Mouse (Mus musculus) neural tube, embryonic 10.5 days (tissue): ENCODE data around the gene Rabggtb.

Experiments used
- DNase-seq: peaks from one replicate; pipeline ENCODE4 v3.0.0-alpha.2; 2017; ENCODE audit warnings: low spot score; ENCODE audit errors: extremely low spot score

Rabggtb gene

DNA sequence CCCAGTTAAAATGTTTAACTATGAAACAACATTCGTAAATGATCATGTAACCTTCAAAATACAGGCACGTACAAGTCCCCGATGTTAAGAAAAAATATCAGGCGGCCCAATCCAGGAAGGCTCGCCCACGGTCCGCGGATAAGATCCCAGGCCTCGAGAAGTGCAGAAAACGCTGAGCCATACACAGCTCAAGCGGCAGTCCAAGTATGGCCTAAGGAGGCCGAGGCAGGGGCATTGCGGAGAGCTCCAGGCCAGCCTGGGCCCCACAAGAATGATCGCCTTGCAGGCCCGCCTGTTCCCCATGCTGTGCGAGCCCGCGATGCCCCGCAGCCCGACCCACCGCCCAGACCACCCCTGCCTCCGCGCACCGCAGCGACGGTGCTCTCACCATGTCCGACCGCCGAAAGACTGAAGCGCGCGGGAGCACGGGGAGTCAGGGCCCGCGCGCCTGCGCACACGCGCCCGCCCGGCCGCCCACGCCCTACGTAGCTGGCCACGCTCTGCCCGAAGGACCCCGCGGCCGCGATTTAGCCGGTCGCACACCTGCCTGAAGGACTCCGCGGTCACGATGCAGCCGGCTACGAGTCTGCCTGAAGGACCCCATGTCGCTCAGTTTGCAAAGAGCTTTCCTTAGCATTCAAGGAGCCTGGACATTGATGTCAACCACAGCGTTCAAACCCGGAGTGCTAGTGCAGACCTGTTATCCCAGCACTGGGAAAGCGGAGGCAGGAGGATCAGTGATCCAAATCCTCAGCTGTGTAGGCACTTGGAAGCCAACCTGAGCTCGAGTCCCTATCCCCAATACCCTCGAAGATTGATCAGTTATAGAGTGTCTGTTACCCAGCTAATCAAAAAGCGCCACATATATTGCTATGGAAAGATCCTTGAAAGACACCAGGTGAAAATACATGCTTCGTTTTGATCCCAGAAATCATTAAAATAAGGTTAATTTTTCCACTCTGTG lies at the start of gene Rabggtb:
Gene Rabggtb, minus strand, starts transcription at position 464 of the 964 bp plus-strand sequence.
- peak; percentile 97 for DNase-seq

DNA sequence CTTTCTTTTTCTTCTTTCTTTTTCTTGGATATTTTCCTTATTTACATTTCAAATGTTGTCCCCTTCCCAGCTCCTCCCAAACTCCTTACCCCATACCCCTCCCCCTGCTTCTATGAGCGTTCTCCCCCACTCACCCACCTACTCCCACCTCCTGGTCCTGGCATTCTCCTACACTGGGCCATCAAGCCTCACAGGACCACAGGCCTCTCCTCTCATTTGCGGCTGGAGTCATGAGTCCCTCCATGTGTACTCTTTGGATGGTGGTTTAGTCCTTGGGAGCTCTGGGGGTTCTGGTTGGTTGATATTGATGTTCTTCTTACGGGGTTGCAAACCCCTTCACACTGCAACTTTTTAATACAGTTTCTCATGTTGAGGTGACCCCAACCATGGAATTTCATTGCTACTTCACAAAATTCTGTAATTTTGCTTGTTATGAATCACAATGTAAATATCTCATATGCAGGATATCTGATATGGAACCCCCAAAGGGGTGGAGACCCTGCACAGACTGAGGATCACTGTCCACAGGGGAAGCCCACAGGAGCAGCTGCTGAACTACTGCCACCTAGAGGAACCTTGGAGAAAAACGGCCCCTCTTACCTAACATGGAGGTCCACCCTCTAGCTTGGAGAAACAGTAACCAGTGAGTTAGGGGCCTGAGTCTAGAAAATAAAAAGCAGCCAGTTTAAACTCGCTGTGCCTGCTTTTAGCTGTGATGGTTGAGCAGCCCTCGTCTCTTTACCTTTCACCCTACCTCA lies 49.0 kb upstream of the Rabggtb start:
- DNase-seq = peak; percentile 20

DNA sequence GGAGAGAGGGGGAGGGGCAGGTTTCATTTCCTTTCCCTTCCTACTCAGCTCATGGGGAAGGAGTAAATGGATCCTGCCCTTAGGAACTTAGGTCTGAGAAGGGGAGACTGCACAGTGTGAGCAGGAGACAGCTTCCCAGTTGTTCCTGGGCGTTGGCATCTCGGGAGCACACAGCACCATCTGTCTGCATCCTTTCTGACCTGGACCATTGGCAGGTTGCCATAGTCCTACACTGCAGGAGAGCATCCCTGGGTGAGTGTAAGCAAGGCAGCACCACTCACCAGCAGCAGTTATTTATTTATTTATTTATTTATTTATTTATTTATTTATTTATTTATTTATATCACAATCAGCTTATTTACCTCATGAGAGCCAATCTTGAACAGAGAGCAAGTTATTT lies 48.1 kb upstream of the Rabggtb start:
- no peak for DNase-seq

DNA sequence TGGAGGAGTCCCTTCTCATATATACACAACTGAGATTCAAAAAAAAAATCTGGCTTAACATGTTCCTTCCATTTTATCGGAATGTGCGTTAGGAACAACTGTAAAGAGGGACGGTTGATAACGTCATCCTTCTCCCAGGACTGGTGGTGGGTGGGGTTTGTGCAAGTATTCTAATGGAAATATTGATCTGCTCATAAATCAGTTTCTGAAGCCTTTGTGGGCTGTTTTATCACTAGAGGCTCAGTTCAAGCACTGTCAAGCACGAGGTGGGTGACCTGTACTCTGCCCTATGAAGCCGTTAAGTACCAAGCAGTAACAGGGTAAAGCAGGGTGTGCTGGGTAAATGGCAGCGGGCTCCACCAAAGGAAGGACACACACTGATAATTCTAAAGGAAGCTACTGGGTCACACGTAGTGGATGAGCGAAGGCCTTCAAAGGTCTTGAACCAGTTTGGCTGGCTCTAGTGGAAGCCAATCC lies 47.0 kb upstream of the Rabggtb start:
- no peak for DNase-seq

DNA sequence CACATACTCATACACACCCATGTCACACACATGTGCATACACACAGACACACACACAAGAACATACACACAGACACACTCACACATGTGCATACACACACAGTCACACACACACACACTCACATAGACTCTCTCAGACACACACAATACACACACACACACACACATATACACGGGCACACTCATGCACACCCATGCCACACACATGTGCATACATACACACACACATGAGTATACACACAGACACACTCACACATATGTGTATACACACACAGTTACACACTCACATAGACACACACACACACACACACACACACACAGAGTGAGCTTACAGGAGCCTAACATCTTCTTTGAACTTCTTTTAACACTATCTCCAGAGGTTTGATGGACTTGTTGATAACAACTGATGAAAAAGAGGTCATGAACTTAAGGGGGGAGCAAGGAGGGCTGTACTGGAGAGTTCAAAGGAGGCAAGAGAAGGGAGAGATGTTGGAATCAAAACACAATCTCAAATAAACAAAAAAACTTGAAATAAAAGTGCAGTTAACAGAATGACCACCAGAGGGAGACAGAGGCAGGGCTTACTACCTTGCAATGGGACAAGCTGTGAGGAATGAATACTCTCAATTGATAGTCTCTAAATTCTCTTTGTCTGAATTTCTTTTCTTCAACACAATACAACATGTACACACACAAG lies 46.4 kb upstream of the Rabggtb start:
- no peak for DNase-seq

DNA sequence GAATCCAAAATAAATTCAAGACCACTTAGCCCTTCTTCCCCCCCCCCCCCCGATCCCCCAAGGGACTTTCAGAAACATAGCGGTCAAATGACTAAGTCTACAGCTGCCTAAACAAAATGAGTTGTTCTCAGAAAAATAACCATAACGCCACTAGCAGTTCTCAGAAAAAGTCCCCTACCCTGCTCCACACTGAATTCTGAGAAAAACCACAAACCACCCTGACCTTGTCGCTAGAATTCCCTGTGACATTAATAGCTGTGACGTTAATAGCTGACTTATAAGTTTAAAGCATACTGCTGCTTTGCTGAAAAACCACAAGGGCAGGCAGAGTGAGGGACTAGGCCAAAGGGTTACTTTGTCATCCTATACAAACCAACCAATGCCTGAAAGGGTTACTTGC lies 45.1 kb upstream of the Rabggtb start:
- no peak for DNase-seq

DNA sequence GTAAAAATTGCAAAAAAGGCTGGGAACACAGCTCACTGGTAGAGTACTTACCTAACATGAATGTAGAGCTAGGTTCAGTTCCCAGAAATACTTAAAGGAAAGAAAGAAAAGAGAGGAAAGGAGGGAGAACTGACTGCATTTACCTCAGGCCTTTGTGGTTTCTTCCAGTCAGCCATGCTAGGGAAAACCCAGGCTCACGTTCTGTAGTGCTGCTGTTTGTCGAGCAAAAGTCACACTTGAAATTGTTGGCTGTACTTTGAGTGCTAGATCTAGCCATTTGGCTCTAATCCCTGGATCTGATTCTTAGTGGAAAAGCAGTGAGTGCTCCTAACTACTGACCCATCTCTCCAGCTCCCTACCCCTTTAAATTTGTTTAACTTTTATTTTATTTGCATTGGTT lies 35.4 kb upstream of the Rabggtb start:
- no peak for DNase-seq

DNA sequence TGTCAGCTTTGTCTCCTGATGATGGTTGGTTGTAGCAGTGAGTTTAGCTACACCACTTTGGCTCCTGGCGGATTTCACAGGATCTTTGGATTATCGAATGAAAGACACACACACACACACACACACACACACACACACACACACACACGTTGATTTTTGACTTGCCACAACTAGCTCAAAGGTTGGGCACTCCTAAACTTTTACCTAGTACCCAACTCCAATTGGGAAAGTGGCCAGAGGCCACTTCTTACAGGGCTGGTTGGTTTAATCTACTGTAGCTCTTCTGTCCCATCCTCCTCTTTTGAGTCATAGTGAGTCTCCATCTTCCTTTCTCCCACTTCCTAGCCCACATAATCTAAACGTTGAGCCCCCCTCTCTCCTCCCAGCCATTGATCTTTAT lies 34.5 kb upstream of the Rabggtb start:
- DNase-seq = no peak

DNA sequence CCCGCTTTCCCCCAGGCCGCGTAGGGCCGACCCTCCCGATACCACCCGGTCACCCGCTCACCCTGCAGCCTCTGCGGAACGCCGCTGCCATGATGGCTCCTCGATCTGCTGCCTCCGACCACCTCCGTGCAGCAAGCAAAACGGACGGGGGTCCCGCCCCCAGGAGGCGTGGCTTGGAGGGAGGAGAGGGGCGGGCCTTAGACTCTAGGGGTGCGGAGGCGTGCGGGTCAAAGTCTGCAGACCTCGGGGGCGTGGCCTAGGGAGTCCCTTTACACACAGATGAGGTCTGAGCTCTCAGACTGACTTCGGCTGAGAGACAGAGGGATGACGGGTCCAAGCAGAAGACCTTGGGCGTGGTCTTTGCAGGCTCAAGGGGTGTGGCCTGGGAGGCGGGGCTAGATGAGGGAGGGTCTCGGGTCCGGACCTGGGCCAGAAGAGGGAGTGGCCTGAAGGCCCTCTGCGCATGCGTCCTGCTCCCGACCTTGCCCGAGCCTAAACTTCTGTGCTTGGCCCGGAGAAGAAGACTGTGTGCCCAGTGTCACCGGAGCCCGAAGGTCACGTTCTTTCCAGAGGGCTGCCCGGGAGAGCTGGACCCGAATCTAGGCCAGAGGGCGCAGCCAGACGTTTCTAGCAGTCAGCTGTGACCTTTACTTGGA lies 31.7 kb upstream of the Rabggtb start, which contains the start of gene Acadm:
Gene Acadm, minus strand, starts transcription at position 298 of the 656 bp plus-strand sequence.
- DNase-seq = peak; percentile 99

DNA sequence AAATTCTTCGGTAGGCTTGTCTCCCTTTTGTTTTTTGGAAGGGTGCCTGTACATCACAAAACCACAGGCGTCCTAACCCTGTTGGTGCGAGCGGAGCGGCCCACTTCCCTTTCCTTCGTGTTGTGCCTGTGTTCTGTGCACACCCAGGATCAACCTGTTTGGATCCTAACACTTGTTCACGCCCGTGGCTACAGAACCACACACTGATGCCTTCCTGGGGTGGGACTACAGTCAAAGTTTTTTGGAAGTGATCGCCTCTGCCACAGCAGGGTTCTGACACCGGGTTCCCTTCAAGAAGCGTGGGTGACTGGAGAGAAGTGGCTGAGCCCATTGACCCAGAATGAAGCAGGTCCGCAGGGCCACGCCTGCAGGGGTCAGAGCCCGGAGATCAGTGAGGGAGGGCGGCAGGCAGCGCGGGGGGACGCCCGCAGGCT lies 31.1 kb upstream of the Rabggtb start:
- DNase-seq = no peak

DNA sequence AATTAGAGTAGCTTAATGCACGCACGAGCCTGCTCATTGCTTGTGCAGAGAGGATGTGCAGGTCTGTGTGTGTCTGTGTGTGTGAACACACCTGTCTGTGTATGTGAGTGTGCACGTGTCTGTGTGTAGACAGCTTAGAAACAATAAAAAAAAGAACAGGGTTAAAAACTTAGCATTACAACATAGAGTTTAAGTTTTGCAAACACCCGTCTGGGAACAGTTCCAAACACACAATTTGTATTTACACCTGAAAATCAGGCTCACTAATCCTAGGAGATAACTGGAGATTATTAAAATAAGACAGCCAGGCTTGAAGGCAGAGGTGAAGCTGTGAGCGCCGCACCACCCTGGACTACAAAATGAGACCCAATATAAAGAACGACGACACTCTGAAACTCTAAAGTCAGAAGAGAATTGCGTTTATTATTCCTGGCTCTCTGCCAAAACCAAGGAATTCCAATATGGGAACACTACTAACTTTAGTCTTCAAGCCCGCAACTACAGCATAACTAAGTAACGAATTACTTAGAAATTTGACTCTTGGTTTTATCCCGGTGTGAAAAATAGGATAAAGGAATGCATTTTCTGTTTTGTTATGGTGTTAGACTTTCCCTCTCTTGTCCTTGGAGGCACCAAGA lies 30.3 kb upstream of the Rabggtb start:
- no peak for DNase-seq

DNA sequence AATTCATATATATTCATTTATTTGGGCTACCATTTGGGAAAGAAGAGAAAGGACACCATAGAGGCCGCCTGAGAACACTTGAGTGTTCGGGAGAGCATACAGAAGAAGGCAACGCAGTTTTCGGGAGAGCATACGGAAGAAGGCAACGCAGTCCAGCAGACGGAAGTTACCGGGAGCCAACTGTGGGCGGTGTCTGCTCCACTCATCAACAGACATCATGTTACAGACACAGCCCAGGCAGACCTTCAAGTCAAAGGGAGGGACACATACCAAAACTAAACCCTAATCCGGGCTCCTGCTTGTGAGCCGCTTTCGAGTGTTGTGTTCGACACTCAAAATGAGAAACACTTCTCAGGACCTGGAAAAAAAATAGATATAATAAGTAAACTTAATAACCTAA lies 28.8 kb upstream of the Rabggtb start:
- no peak for DNase-seq

DNA sequence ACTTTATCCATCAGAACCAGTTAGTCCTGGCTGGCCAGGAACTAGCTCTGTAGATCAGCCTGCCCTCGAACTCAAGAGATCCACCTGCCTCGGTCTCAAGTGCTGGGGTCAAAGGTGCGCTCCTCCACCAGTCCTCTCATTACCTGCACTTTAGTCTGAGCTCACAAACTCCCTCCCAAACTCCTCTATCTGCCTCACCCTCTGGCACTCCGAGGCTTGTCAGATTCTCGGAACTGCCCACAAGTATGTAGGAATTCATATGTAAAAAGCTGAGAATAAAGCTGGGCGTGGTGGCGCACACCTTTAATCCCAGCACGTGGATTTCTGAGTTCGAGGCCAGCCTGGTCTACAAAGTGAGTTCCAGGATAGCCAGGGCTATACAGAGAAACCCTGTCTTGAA lies 27.7 kb upstream of the Rabggtb start:
- DNase-seq = no peak

DNA sequence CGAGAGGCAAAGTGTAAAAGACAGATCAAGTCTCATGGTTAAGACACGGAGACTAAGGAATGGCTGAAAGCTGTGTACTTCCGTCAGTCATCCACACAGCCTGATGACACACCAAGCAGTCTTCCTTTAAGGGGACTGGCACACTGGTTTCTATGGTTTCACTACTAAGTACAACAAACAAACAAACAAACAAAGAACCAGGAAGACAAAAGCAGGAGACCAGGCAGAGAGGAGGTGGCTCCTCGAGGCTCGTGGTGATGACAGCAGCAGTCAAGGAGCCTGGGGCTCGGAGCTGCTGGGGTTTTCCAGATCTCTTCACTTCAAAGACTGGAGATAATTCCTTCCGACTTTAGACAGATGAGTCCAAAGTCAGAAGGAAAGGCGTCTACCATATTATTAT lies 27.2 kb upstream of the Rabggtb start:
- no peak for DNase-seq

DNA sequence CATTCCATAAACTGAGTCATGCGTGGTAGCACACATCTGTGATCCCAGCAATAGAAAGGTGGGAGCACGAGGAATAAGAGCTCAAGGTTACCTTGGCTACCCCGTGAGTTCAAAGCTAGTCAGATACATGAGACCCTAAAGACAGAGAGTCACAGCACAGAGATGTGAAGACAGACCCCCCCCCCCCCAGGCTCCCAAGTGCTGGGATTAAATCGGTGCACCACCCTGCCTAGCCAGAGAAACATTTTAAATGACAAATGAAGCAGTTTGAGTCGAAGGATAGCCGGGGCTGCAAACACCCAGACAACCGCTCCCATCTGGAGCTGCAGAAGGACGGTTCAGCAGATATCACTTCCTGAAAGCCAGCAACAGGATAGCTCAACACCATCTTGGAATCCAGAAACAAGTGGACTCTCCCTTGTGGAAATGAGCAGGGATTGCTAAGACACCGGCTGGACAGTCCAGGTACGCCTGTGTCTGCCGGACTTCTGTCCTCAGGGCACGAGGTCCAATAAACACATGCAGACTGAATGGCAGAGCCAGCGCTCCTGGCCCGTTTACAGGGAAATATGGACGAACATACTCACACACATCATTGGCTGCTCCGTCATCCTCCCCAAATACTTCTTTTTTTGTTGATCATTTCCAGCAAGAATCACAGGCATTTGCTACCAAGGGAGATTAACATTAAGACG lies 24.5 kb upstream of the Rabggtb start:
- no peak for DNase-seq

DNA sequence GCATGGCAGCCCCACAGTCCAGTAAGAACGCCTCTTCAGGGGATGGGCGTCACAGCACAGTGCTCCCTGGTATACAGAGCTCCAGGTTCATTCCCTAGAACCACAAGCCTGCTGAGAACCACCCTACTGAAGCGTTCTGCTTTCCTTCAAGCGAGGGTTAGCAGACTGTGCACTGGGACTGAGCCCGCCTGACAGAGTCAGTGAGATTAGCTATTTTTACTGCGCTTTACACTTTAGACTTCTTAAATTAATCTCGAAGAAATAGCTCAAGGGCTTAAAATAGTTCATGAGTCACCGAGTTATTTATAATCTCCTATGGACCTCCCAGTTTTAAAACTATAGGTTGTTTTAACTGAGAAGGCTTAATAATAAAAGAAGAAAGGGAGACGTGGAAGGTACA lies 23.1 kb upstream of the Rabggtb start:
- DNase-seq = no peak

DNA sequence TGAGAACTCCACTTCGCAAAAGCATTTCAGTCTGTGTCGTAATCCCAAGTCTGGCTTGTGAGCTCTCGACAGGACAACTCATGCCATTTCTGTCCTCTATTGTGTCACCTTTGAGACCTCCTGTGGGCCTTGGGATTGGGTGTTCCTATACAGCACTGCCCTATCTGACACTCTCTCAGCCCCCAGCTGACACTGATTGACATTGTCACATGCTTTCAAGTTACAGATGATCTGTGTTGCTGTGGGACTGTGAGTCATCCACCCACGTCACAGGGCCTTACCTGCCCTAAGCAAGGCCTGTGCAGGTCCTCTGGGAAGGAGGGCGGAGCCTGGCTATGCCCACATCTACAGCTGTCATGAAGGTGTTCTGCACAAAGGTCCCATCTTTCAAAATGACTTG lies 19.7 kb upstream of the Rabggtb start:
- DNase-seq = no peak

DNA sequence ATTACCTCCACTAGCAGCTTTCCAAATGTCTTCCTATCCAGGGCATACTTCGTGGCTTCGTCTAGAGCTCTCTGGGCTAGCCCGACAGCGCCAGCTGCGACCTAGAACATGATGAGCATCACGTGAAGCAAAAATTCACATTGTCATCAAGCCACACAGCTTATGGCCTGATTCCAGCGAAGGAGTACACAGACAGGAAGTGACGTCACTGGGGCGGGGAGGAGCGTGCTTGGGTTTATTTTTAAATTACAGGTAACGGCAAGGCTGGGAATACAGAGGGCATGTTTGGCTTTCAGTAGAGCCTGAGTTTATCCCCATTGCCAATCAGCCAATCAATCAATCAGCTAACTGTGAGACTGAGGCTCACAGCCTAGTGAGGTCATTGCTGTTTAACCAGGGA lies 16.7 kb upstream of the Rabggtb start:
- DNase-seq = no peak

DNA sequence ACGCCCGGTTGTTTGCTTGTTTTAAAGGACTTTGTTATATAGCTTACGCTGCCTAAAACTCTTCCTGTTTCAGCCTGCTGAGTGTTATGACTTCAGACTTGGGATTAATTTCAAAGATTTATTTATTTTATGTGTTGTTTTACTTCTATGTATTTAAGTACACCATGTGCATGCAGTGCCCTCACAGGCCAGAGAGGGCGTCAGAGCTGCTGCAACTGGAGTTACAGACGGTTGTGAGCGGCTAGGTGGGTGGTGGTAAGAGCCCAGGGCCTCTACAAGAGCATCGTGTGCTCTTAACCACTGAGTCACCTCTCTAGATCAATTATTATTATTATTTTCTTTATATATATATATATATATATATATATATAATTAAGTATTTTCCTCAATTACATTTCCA lies 13.5 kb upstream of the Rabggtb start:
- DNase-seq = no peak
